Mouse (Mus musculus): ENCODE results near the gene Ccdc170.
A peak's percentile ranks its signal among the peaks of the same experiment; 100 is the strongest.

Ccdc170 gene

GRCm38 (mm10) chr10:4475431-4475830 is 6.9 kb upstream of the Ccdc170 start:
- no peaks in the 10 kb centered on the region for H3K9me3 ChIP-seq (ENCODE audit: low read length)
- H3K36me3 ChIP-seq (ENCODE audit: insufficient read depth, low read length): no peaks in the 10 kb centered on the region
- H3K4me1 ChIP-seq (replicated peaks; ENCODE audit: low read depth, low read length): peaks cover 14% of the 10 kb centered on the region
- H3K27me3 ChIP-seq (ENCODE audit: insufficient read depth, low read length): no peaks in the 10 kb centered on the region
- TF ChIP-seq POU5F1 (IDR thresholded peaks at IDR 0.05; ENCODE audit: borderline replicate concordance, low read length): no peak
- no peak for TF ChIP-seq CTCF (conservative IDR thresholded peaks at IDR 0.05; ENCODE audit: low read length)
- no peak for TF ChIP-seq NANOG (IDR thresholded peaks at IDR 0.05; ENCODE audit: borderline replicate concordance, low read length)
- no peak overlapping the region for H3K4me3 ChIP-seq (replicated peaks; ENCODE audit: low read length)

- peaks cover 23% of the 10 kb centered on the region for H3K4me1 ChIP-seq (replicated peaks; ENCODE audit: low read depth, low read length)
- no peaks in the 10 kb centered on the region for H3K27me3 ChIP-seq (ENCODE audit: insufficient read depth, low read length)
- H3K9me3 ChIP-seq (ENCODE audit: low read length): no peaks in the 10 kb centered on the region
- no peak overlapping the region for H3K4me3 ChIP-seq (replicated peaks; ENCODE audit: low read length)
- TF ChIP-seq CTCF (conservative IDR thresholded peaks at IDR 0.05; ENCODE audit: low read length) (no peak), NANOG (IDR thresholded peaks at IDR 0.05; ENCODE audit: borderline replicate concordance, low read length) (no peak), POU5F1 (IDR thresholded peaks at IDR 0.05; ENCODE audit: borderline replicate concordance, low read length) (no peak)
- no peaks in the 10 kb centered on the region for H3K36me3 ChIP-seq (ENCODE audit: insufficient read depth, low read length)
Observed at GRCm38 (mm10) chr10:4476604-4477003, 5.7 kb upstream of the Ccdc170 start.

GRCm38 (mm10) chr10:4480929-4481328 is 1.4 kb upstream of the Ccdc170 start:
- H3K27me3 ChIP-seq (ENCODE audit: insufficient read depth, low read length): no peaks in the 10 kb centered on the region
- H3K4me3 ChIP-seq (replicated peaks; ENCODE audit: low read length): no peak overlapping the region
- TF ChIP-seq CTCF (conservative IDR thresholded peaks at IDR 0.05; ENCODE audit: low read length): no peak
- TF ChIP-seq NANOG (IDR thresholded peaks at IDR 0.05; ENCODE audit: borderline replicate concordance, low read length): no peak
- no peak for TF ChIP-seq POU5F1 (IDR thresholded peaks at IDR 0.05; ENCODE audit: borderline replicate concordance, low read length)
- peaks cover 13% of the 10 kb centered on the region for H3K9me3 ChIP-seq (ENCODE audit: low read length)
- H3K36me3 ChIP-seq (ENCODE audit: insufficient read depth, low read length): no peaks in the 10 kb centered on the region
- peaks cover 34% of the 10 kb centered on the region for H3K4me1 ChIP-seq (replicated peaks; ENCODE audit: low read depth, low read length)

- Histone ChIP-seq H3K4me3 (replicated peaks; ENCODE audit: low read length) (peak overlapping the region; percentile 75), H3K9me3 (ENCODE audit: low read length) (peaks cover 13% of the 10 kb centered on the region), H3K27me3 (ENCODE audit: insufficient read depth, low read length) (no peaks in the 10 kb centered on the region), H3K4me1 (replicated peaks; ENCODE audit: low read depth, low read length) (peaks cover 42% of the 10 kb centered on the region), H3K36me3 (ENCODE audit: insufficient read depth, low read length) (no peaks in the 10 kb centered on the region)
- no peak for TF ChIP-seq NANOG (IDR thresholded peaks at IDR 0.05; ENCODE audit: borderline replicate concordance, low read length)
Observed at GRCm38 (mm10) chr10:4481695-4482094, 607 bp upstream of the Ccdc170 start.

GRCm38 (mm10) chr10:4483848-4484247 is 1.5 kb downstream of the Ccdc170 start:
- H3K36me3 ChIP-seq (ENCODE audit: insufficient read depth, low read length): no peaks in the 10 kb centered on the region

GRCm38 (mm10) chr10:4484986-4485385 is 2.7 kb downstream of the Ccdc170 start:
- TF ChIP-seq CTCF (conservative IDR thresholded peaks at IDR 0.05; ENCODE audit: low read length): no peak
- TF ChIP-seq POU5F1 (IDR thresholded peaks at IDR 0.05; ENCODE audit: borderline replicate concordance, low read length): no peak
- TF ChIP-seq NANOG (IDR thresholded peaks at IDR 0.05; ENCODE audit: borderline replicate concordance, low read length): no peak
- H3K36me3 ChIP-seq (ENCODE audit: insufficient read depth, low read length): no peaks in the 10 kb centered on the region

More at GRCm38 (mm10) chr10:4483848-4484247, 1.5 kb downstream of the Ccdc170 start:
- Histone ChIP-seq H3K9me3 (ENCODE audit: low read length) (peaks cover 13% of the 10 kb centered on the region), H3K4me3 (replicated peaks; ENCODE audit: low read length) (no peak overlapping the region), H3K27me3 (ENCODE audit: insufficient read depth, low read length) (no peaks in the 10 kb centered on the region), H3K4me1 (replicated peaks; ENCODE audit: low read depth, low read length) (peaks cover 48% of the 10 kb centered on the region)
- TF ChIP-seq CTCF (conservative IDR thresholded peaks at IDR 0.05; ENCODE audit: low read length): no peak
- TF ChIP-seq POU5F1 (IDR thresholded peaks at IDR 0.05; ENCODE audit: borderline replicate concordance, low read length): no peak
- TF ChIP-seq NANOG (IDR thresholded peaks at IDR 0.05; ENCODE audit: borderline replicate concordance, low read length): no peak

GRCm38 (mm10) chr10:4489865-4490264 is 7.6 kb downstream of the Ccdc170 start:
- TF ChIP-seq NANOG (IDR thresholded peaks at IDR 0.05; ENCODE audit: borderline replicate concordance, low read length) (no peak), CTCF (conservative IDR thresholded peaks at IDR 0.05; ENCODE audit: low read length) (no peak), POU5F1 (IDR thresholded peaks at IDR 0.05; ENCODE audit: borderline replicate concordance, low read length) (no peak)
- H3K36me3 ChIP-seq (ENCODE audit: insufficient read depth, low read length): no peaks in the 10 kb centered on the region
- peaks cover 6% of the 10 kb centered on the region; the same call in 1 of the 2 replicates for H3K9me3 ChIP-seq (ENCODE audit: low read length)
- H3K4me1 ChIP-seq (replicated peaks; ENCODE audit: low read depth, low read length): peaks cover 42% of the 10 kb centered on the region
- H3K27me3 ChIP-seq (ENCODE audit: insufficient read depth, low read length): no peaks in the 10 kb centered on the region
- no peak overlapping the region for H3K4me3 ChIP-seq (replicated peaks; ENCODE audit: low read length)

More at GRCm38 (mm10) chr10:4484986-4485385, 2.7 kb downstream of the Ccdc170 start:
- peaks cover 38% of the 10 kb centered on the region for H3K4me1 ChIP-seq (replicated peaks; ENCODE audit: low read depth, low read length)
- H3K9me3 ChIP-seq (ENCODE audit: low read length): peaks cover 15% of the 10 kb centered on the region
- H3K4me3 ChIP-seq (replicated peaks; ENCODE audit: low read length): no peak overlapping the region
- H3K27me3 ChIP-seq (ENCODE audit: insufficient read depth, low read length): no peaks in the 10 kb centered on the region

- Histone ChIP-seq H3K36me3 (ENCODE audit: insufficient read depth, low read length) (no peaks in the 10 kb centered on the region), H3K4me1 (replicated peaks; ENCODE audit: low read depth, low read length) (peaks cover 36% of the 10 kb centered on the region), H3K4me3 (replicated peaks; ENCODE audit: low read length) (no peak overlapping the region), H3K9me3 (ENCODE audit: low read length) (peaks cover 5% of the 10 kb centered on the region; the same call in 1 of the 2 replicates), H3K27me3 (ENCODE audit: insufficient read depth, low read length) (no peaks in the 10 kb centered on the region)
- TF ChIP-seq NANOG (IDR thresholded peaks at IDR 0.05; ENCODE audit: borderline replicate concordance, low read length) (no peak), CTCF (conservative IDR thresholded peaks at IDR 0.05; ENCODE audit: low read length) (no peak), POU5F1 (IDR thresholded peaks at IDR 0.05; ENCODE audit: borderline replicate concordance, low read length) (no peak)
Observed at GRCm38 (mm10) chr10:4491281-4491680, 9.0 kb downstream of the Ccdc170 start.

- TF ChIP-seq CTCF (conservative IDR thresholded peaks at IDR 0.05; ENCODE audit: low read length) (no peak), NANOG (IDR thresholded peaks at IDR 0.05; ENCODE audit: borderline replicate concordance, low read length) (no peak), POU5F1 (IDR thresholded peaks at IDR 0.05; ENCODE audit: borderline replicate concordance, low read length) (no peak)
- Histone ChIP-seq H3K4me1 (replicated peaks; ENCODE audit: low read depth, low read length) (peaks cover 28% of the 10 kb centered on the region), H3K9me3 (ENCODE audit: low read length) (peaks cover 5% of the 10 kb centered on the region; the same call in 1 of the 2 replicates), H3K36me3 (ENCODE audit: insufficient read depth, low read length) (no peaks in the 10 kb centered on the region), H3K4me3 (replicated peaks; ENCODE audit: low read length) (no peak overlapping the region), H3K27me3 (ENCODE audit: insufficient read depth, low read length) (no peaks in the 10 kb centered on the region)
Observed at GRCm38 (mm10) chr10:4492045-4492444, 9.7 kb downstream of the Ccdc170 start.

Data from E14TG2a.4 (cell line).